Mouse (Mus musculus): ENCODE measurements around the gene Ss18l1.

Ss18l1 gene

GRCm38 (mm10) chr2:180053001-180053400, 10.7 kb downstream of the Ss18l1 start:
- TF ChIP-seq GATA4 (IDR thresholded peaks at IDR 0.05; ENCODE audit: insufficient replicate concordance, low read length), result no peak

GRCm38 (mm10) chr2:180063338-180064131, 21.2 kb downstream of the Ss18l1 start:
- no peak for TF ChIP-seq GATA4 (IDR thresholded peaks at IDR 0.05; ENCODE audit: insufficient replicate concordance, low read length)

GRCm38 (mm10) chr2:180069770-180070480, 27.6 kb downstream of the Ss18l1 start:
- TF ChIP-seq GATA4 (IDR thresholded peaks at IDR 0.05; ENCODE audit: insufficient replicate concordance, low read length), result no peak

- TF ChIP-seq GATA4 (IDR thresholded peaks at IDR 0.05; ENCODE audit: insufficient replicate concordance, low read length), result no peak
These were observed 28.5 kb downstream of the Ss18l1 start, which contains the start of gene Mtg2 for GRCm38 (mm10) chr2:180070481-180071453. Gene Mtg2 (plus strand): TSS chr2:180070588.

GRCm38 (mm10) chr2:180071671-180072070, 29.4 kb downstream of the Ss18l1 start:
- TF ChIP-seq GATA4 (IDR thresholded peaks at IDR 0.05; ENCODE audit: insufficient replicate concordance, low read length), result no peak

GRCm38 (mm10) chr2:180072886-180073285, 30.6 kb downstream of the Ss18l1 start:
- TF ChIP-seq GATA4 (IDR thresholded peaks at IDR 0.05; ENCODE audit: insufficient replicate concordance, low read length), result no peak

- no peak for TF ChIP-seq GATA4 (IDR thresholded peaks at IDR 0.05; ENCODE audit: insufficient replicate concordance, low read length)
These were observed 35.3 kb downstream of the Ss18l1 start for GRCm38 (mm10) chr2:180077622-180078021.

GRCm38 (mm10) chr2:180080680-180081079, 38.4 kb downstream of the Ss18l1 start:
- no peak for TF ChIP-seq GATA4 (IDR thresholded peaks at IDR 0.05; ENCODE audit: insufficient replicate concordance, low read length)

- no peak for TF ChIP-seq GATA4 (IDR thresholded peaks at IDR 0.05; ENCODE audit: insufficient replicate concordance, low read length)
These were observed 40.8 kb downstream of the Ss18l1 start for GRCm38 (mm10) chr2:180083063-180083462.

- no peak for TF ChIP-seq GATA4 (IDR thresholded peaks at IDR 0.05; ENCODE audit: insufficient replicate concordance, low read length)
These were observed 42.3 kb downstream of the Ss18l1 start for GRCm38 (mm10) chr2:180084565-180084964.

- no peak for TF ChIP-seq GATA4 (IDR thresholded peaks at IDR 0.05; ENCODE audit: insufficient replicate concordance, low read length)
These were observed 43.8 kb downstream of the Ss18l1 start for GRCm38 (mm10) chr2:180085926-180086636.

- TF ChIP-seq GATA4 (IDR thresholded peaks at IDR 0.05; ENCODE audit: insufficient replicate concordance, low read length), result no peak
These were observed 44.3 kb downstream of the Ss18l1 start for GRCm38 (mm10) chr2:180086637-180087027.

GRCm38 (mm10) chr2:180087472-180087871, 45.2 kb downstream of the Ss18l1 start:
- no peak for TF ChIP-seq GATA4 (IDR thresholded peaks at IDR 0.05; ENCODE audit: insufficient replicate concordance, low read length)

GRCm38 (mm10) chr2:180090285-180090684, 48.0 kb downstream of the Ss18l1 start:
- TF ChIP-seq GATA4 (IDR thresholded peaks at IDR 0.05; ENCODE audit: insufficient replicate concordance, low read length), result no peak
